Mouse (Mus musculus) E14TG2a.4 (cell line): ENCODE measurements around the gene Abhd17a.

Experiments used
- CTCF ChIP-seq: conservative IDR thresholded peaks from 2 replicates; pipeline ENCODE4 v1.5.1; 2014; ENCODE audit warnings: low read length
- NANOG ChIP-seq: IDR thresholded peaks from 2 replicates; pipeline ENCODE4 v1.6.1; 2014; ENCODE audit warnings: borderline replicate concordance, low read length, mixed read lengths

- TF ChIP-seq CTCF (no peak), NANOG (no peak)
Observed at GRCm38 (mm10) chr10:80549279-80549678, 40.9 kb downstream of the Abhd17a start.
